Mouse (Mus musculus) small intestine, adult 2 months (tissue): ENCODE data around the gene Plppr3.

Experiments used
- CTCF ChIP-seq: fragments of 200-500 bp; IDR thresholded peaks from 2 replicates; pipeline ENCODE4 v1.5.1; 2012; ENCODE audit warnings: low read depth, mild to moderate bottlenecking, control low read depth, inconsistent platforms, low read length, moderate library complexity, mixed read lengths; ENCODE audit not compliant: insufficient replicate concordance, insufficient read length; ENCODE audit errors: extremely low read depth
- POLR2A ChIP-seq: fragments of 200-500 bp; IDR thresholded peaks from 2 replicates; pipeline ENCODE4 v1.6.1; 2012; ENCODE audit warnings: low read depth, mild to moderate bottlenecking, control low read depth, inconsistent platforms, low read length, moderate library complexity

- TF ChIP-seq CTCF (no peak), POLR2A (no peak)
Measured at GRCm38 (mm10) chr10:79836918-79837317, 37.5 kb downstream of the Plppr3 start.
